Mouse (Mus musculus): ENCODE measurements around the gene 4933416C03Rik.

GRCm38 (mm10) chr10:116131223-116131622 is 17.5 kb upstream of the 4933416C03Rik start:
- TF ChIP-seq EP300 (IDR thresholded peaks at IDR 0.05; ENCODE audit: low read depth) (no peak), CTCF (IDR thresholded peaks at IDR 0.05; ENCODE audit: low read depth) (no peak)
